8 mouse cellular contexts compared by ENCODE assay signal in the genomic region with DNA sequence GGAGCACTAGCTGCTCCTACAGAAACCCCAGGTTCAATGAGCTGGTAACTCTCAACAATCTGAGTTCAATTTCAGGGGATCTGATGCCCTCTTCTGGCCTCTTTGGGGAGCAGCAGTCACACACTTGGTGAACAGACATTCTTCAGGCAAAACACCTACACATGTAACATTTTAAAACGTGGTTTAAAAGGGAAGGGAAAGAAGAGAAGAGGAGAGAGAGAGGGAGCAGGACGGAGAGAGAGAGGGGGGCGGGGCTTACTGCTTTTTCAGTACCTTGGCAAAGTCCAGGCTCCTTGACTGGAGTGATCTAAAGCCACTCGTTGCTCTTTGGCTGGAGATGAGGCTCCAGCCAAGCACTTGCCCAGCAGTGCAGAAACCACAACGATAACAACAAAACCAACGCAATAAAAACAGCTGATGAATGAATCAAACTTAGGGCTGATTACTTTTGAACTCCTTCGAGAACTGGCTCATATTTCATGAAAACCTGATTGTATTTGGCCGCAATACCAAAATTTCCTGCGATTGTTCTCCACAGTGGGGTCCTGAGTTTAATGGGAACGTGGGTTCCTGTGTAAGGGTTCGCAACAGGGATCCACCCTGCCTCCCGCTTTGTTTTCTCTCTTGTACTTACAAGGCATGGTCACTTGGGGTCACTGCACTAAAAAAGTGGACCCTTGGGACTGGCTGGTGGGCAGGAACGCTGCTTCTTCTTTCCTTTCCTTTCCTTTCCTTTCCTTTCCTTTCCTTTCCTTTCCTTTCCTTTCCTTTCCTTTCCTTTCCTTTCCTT. TPM values are rescaled to one million over a fixed set of nuclear protein-coding genes. Genes with fewer than 3 reads are reported as not detected.
DNase-seq lines count a peak whose midpoint lies in the region; ATAC-seq and TF ChIP-seq lines count a peak whose summit lies in the region.

No protein-coding gene starts in this region.

- TF ChIP-seq EP300 in MEL (IDR thresholded peaks at IDR 0.05; ENCODE audit: low read depth in 1 of 2, low read length in 2 of 2) = no peak
- no peak for TF ChIP-seq EP300 in heart, postnatal 0 days (IDR thresholded peaks at IDR 0.05; ENCODE audit: low read depth)

- TF ChIP-seq CTCF in MEL (IDR thresholded peaks at IDR 0.05 in 2 of 3, conservative IDR thresholded peaks at IDR 0.05 in 1 of 3; ENCODE audit: control insufficient read depth in 1 of 3, insufficient read depth in 1 of 3, low read depth in 2 of 3, low read length in 3 of 3, poor library complexity in 1 of 3, severe bottlenecking in 1 of 3) = peak; percentile 64 to 77 (median 67)
- peak; percentile 42 for TF ChIP-seq CTCF in heart, postnatal 0 days (IDR thresholded peaks at IDR 0.05; ENCODE audit: low read depth)
- TF ChIP-seq CTCF in lung, adult 2 months (IDR thresholded peaks at IDR 0.05; ENCODE audit: insufficient read depth, low read length) = peak; percentile 34

- ATAC-seq in heart, postnatal 0 days (ENCODE audit: insufficient read depth, low read depth) = peak; percentile 37
- no peak for ATAC-seq in forebrain, embryonic 13.5 days
- no peak for ATAC-seq in intestine, embryonic 15.5 days

- H3K4me1 ChIP-seq in MEL (ENCODE audit: control insufficient read depth in 1 of 2, insufficient read depth in 2 of 2, low read length in 2 of 2) = peaks cover 0 to 12% of the 10 kb centered on the region in 2 experiments; a peak in 2 of 4 replicates
- H3K4me1 ChIP-seq in heart, postnatal 0 days (ENCODE audit: control insufficient read depth, insufficient read depth) = peaks cover 14% of the 10 kb centered on the region
- no peaks in the 10 kb centered on the region; the same call in 1 of the 2 replicates for H3K4me1 ChIP-seq in lung, adult 2 months (ENCODE audit: control insufficient read depth, insufficient read depth, low read length)
- no peaks in the 10 kb centered on the region for H3K4me1 ChIP-seq in forebrain, embryonic 13.5 days
- H3K4me1 ChIP-seq in intestine, embryonic 15.5 days (replicated peaks) = no peaks in the 10 kb centered on the region; the same call in 1 of the 2 replicates

- no peaks in the 10 kb centered on the region for H3K9me3 ChIP-seq in MEL (replicated peaks; ENCODE audit: insufficient read depth, low read length)
- no peaks in the 10 kb centered on the region for H3K9me3 ChIP-seq in heart, postnatal 0 days (replicated peaks; ENCODE audit: control insufficient read depth, low read length)
- no peaks in the 10 kb centered on the region for H3K9me3 ChIP-seq in forebrain, embryonic 13.5 days (replicated peaks)
- no peaks in the 10 kb centered on the region for H3K9me3 ChIP-seq in intestine, embryonic 15.5 days

- H3K79me2 ChIP-seq in MEL (ENCODE audit: control insufficient read depth, insufficient read depth, low read length, poor library complexity) = no peaks in the 10 kb centered on the region

- peak; percentile 66 for TF ChIP-seq RAD21 in MEL (IDR thresholded peaks at IDR 0.05; ENCODE audit: low read depth, low read length)

- 43% methylated on average over 13 of the region's 13 CpGs for WGBS in heart, postnatal 0 days
- 33% methylated on average over 13 of the region's 13 CpGs for WGBS in lung, adult 2 months
- WGBS in forebrain, embryonic 13.5 days = 62% methylated on average over 13 of the region's 13 CpGs
- WGBS in intestine, embryonic 15.5 days = 52% methylated on average over 13 of the region's 13 CpGs

- no peak overlapping the region for H3K27ac ChIP-seq in MEL (ENCODE audit: control insufficient read depth, low read depth, low read length)
- H3K27ac ChIP-seq in heart, postnatal 0 days (ENCODE audit: low read depth) = no peak overlapping the region
- H3K27ac ChIP-seq in forebrain, embryonic 13.5 days = no peak overlapping the region
- no peak overlapping the region for H3K27ac ChIP-seq in intestine, embryonic 15.5 days

- peak; percentile 39 for DNase-seq in adrenal gland, postnatal 10 days
- DNase-seq in adrenal gland, adult 18-20 months (ENCODE audit: low spot score in 2 of 2) = no peak
- peak; percentile 86 for DNase-seq in MEL (ENCODE audit: low read depth, low spot score)
- no peak for DNase-seq in heart, postnatal 0 days (ENCODE audit: low spot score)
- no peak for DNase-seq in lung, adult 2 months
- no peak for DNase-seq in ovary, postnatal 14 days (ENCODE audit: low spot score)

- H3K9ac ChIP-seq in MEL (ENCODE audit: control insufficient read depth, low read depth, low read length, poor library complexity, severe bottlenecking) = peak overlapping the region; percentile 50
- H3K9ac ChIP-seq in heart, postnatal 0 days (replicated peaks; ENCODE audit: low read depth, low read length) = no peak overlapping the region
- H3K9ac ChIP-seq in forebrain, embryonic 13.5 days = no peak overlapping the region
- no peak overlapping the region for H3K9ac ChIP-seq in intestine, embryonic 15.5 days

- H3K4me3 ChIP-seq in MEL (ENCODE audit: control insufficient read depth in 1 of 2, insufficient read depth in 1 of 2, low read depth in 2 of 2, low read length in 2 of 2) = peak overlapping the region; percentile 35 to 46
- H3K4me3 ChIP-seq in heart, postnatal 0 days (ENCODE audit: low read depth, low read length) = no peak overlapping the region
- H3K4me3 ChIP-seq in lung, adult 2 months (replicated peaks; ENCODE audit: extremely low read depth, low read depth, low read length) = no peak overlapping the region
- no peak overlapping the region for H3K4me3 ChIP-seq in forebrain, embryonic 13.5 days
- H3K4me3 ChIP-seq in intestine, embryonic 15.5 days (replicated peaks) = no peak overlapping the region

- H3K27me3 ChIP-seq in MEL (ENCODE audit: control insufficient read depth in 1 of 2, insufficient read depth in 2 of 2, low read length in 2 of 2) = no peaks in the 10 kb centered on the region
- H3K27me3 ChIP-seq in heart, postnatal 0 days (ENCODE audit: control insufficient read depth, insufficient read depth, low read length) = no peaks in the 10 kb centered on the region
- peaks cover 8% of the 10 kb centered on the region; the same call in 1 of the 2 replicates for H3K27me3 ChIP-seq in forebrain, embryonic 13.5 days
- no peaks in the 10 kb centered on the region for H3K27me3 ChIP-seq in intestine, embryonic 15.5 days (replicated peaks)

- no peak for TF ChIP-seq POLR2A in MEL (IDR thresholded peaks at IDR 0.05; ENCODE audit: control insufficient read depth in 1 of 2, insufficient read depth in 1 of 2, low read depth in 1 of 2, low read length in 2 of 2, poor library complexity in 1 of 2)
- TF ChIP-seq POLR2A in lung, adult 2 months (IDR thresholded peaks at IDR 0.05; ENCODE audit: borderline replicate concordance, extremely low read depth, low read depth, low read length) = no peak

- H3K4me2 ChIP-seq in heart, postnatal 0 days (ENCODE audit: low read depth, low read length) = peak overlapping the region; percentile 11; the same call in 1 of the 2 replicates
- H3K4me2 ChIP-seq in forebrain, embryonic 13.5 days = no peak overlapping the region
- no peak overlapping the region for H3K4me2 ChIP-seq in intestine, embryonic 15.5 days (replicated peaks)

- no peaks in the 10 kb centered on the region for H3K36me3 ChIP-seq in MEL (ENCODE audit: control insufficient read depth in 1 of 2, insufficient read depth in 2 of 2, low read length in 2 of 2)
- no peaks in the 10 kb centered on the region for H3K36me3 ChIP-seq in heart, postnatal 0 days (replicated peaks; ENCODE audit: control insufficient read depth, insufficient read depth, low read length)
- H3K36me3 ChIP-seq in forebrain, embryonic 13.5 days (ENCODE audit: poor library complexity, severe bottlenecking) = no peaks in the 10 kb centered on the region
- H3K36me3 ChIP-seq in intestine, embryonic 15.5 days = no peaks in the 10 kb centered on the region

TF ChIP-seq in MEL, 35 proteins besides CTCF, POLR2A, EP300 and RAD21:
- TF ChIP-seq SMC3 (IDR thresholded peaks at IDR 0.05; ENCODE audit: low read depth, low read length) (peak; percentile 57), UBTF (IDR thresholded peaks at IDR 0.05; ENCODE audit: borderline replicate concordance, insufficient read depth, low read depth, low read length) (no peak), GATA1 (IDR thresholded peaks at IDR 0.05; ENCODE audit: low read depth, low read length) (peak; percentile 8; the same call in 1 of the 2 replicates), ZNF384 (IDR thresholded peaks at IDR 0.05; ENCODE audit: low read depth, low read length) (no peak; the same call in 1 of the 2 replicates), SIN3A (IDR thresholded peaks at IDR 0.05; ENCODE audit: low read length) (peak; percentile 65), ETS1 (IDR thresholded peaks at IDR 0.05; ENCODE audit: low read depth, low read length) (peak; percentile 67), ZC3H11A (IDR thresholded peaks at IDR 0.05; ENCODE audit: low read depth, low read length) (peak; percentile 32), RCOR1 (IDR thresholded peaks at IDR 0.05; ENCODE audit: low read depth, low read length) (peak; percentile 72), MXI1 (IDR thresholded peaks at IDR 0.05; ENCODE audit: low read depth, low read length) (peak; percentile 83), TCF12 (IDR thresholded peaks at IDR 0.05; ENCODE audit: low read depth, low read length) (0 out of 2 replicates have a peak, but pooled peaks have one; percentile 5), CHD1 (IDR thresholded peaks at IDR 0.05; ENCODE audit: low read depth, low read length) (no peak)

RNA-seq across cellular contexts. Expression of a gene that starts 6.5 kb away (rescaled TPM):
- 10 to 100 TPM; 25.2 to 29.2 TPM for total RNA-seq in adrenal gland, postnatal 10 days (2021)
- 10 to 100 TPM; 12.9 to 15.3 TPM for total RNA-seq in adrenal gland, adult 18-20 months (2021)
- total RNA-seq in MEL (2012; rRNA removed) = 30.2 and 30.9 TPM in 2 replicates
- polyA plus RNA-seq in MEL (2012; ENCODE audit: insufficient read depth in 1 of 2, insufficient read length in 2 of 2, low read depth in 1 of 2, low replicate concordance in 2 of 2, missing spikeins in 1 of 2) = 10 to 100 TPM in 1 of 2 experiments, not detected in 1; 41.2 TPM
- 19.9 and 24.2 TPM in 2 replicates for total RNA-seq in heart, postnatal 0 days (2014; rRNA removed; ENCODE audit: low replicate concordance)
- polyA plus RNA-seq in heart, postnatal 0 days (2015; fragmentation: Nextera tagmentation; extraction: Ambion mirVana) = 18.2 and 20.8 TPM in 2 replicates
- polyA plus RNA-seq in lung, adult 2 months (2012; rRNA removed) = 6.8 and 10.1 TPM in 2 replicates
- polyA plus RNA-seq in forebrain, embryonic 13.5 days (2015; fragmentation: Nextera tagmentation; extraction: Ambion mirVana) = 10.5 and 13.6 TPM in 2 replicates
- 17.8 and 18.9 TPM in 2 replicates for polyA plus RNA-seq in intestine, embryonic 15.5 days (2015; fragmentation: Nextera tagmentation; extraction: Ambion mirVana)

Comparison
In these comparisons a context has a peak if more than half of its experiments do, and no peak if none do; other contexts are left out.
1. DNase-seq: peak in adrenal gland, postnatal 10 days (single experiment) and MEL (single experiment); none in adrenal gland, adult 18-20 months (0 of 2), heart, postnatal 0 days (single experiment), lung, adult 2 months (single experiment) and ovary, postnatal 14 days (single experiment).
2. H3K4me3 ChIP-seq: peak in MEL (2 of 2); none in heart, postnatal 0 days (single experiment), lung, adult 2 months (single experiment), forebrain, embryonic 13.5 days (single experiment) and intestine, embryonic 15.5 days (single experiment).
3. Peak in every context shown above with its lines, with median percentiles within 50 percentile points of each other: CTCF ChIP-seq.